Mouse (Mus musculus) midbrain, embryonic 11.5 days (tissue): ENCODE data around the gene Usp7. TPM values are rescaled to one million over a fixed set of nuclear protein-coding genes. Genes with fewer than 3 reads are reported as not detected.
"Not testable (repeated sequence)": the region's sequence is repeated elsewhere in the genome, so short reads cannot be mapped to it uniquely, and the experiment has no call there.

Experiments used
- ATAC-seq: fragments of 200-750 bp; cut with Nextera tagmentation; 2 replicates; pipeline ENCODE4 v1.8.0; 2017; ENCODE audit warnings: moderate TSS enrichment, moderate library complexity; ENCODE audit not compliant: low FRiP score
- DNase-seq: peaks from one replicate; pipeline ENCODE4 v3.0.0; 2015; ENCODE audit warnings: low spot score; ENCODE audit errors: missing footprints
- H3K27ac ChIP-seq: fragments of 300-500 bp; sonication (generic); 2 replicates; pipeline ENCODE4 v1.5.1; 2014; ENCODE audit warnings: low read depth, low read length
- H3K27me3 ChIP-seq: fragments of 300-500 bp; sonication (generic); 2 replicates; pipeline ENCODE4 v1.6.1; 2014; ENCODE audit warnings: mild to moderate bottlenecking, low read length, moderate library complexity, mixed read lengths; ENCODE audit not compliant: control insufficient read depth, insufficient read depth
- H3K36me3 ChIP-seq: fragments of 300-500 bp; sonication (generic); 2 replicates; pipeline ENCODE4 v1.6.1; 2014; ENCODE audit warnings: mild to moderate bottlenecking, low read length, moderate library complexity, mixed read lengths; ENCODE audit not compliant: control insufficient read depth, insufficient read depth
- H3K4me1 ChIP-seq: fragments of 300-500 bp; sonication (generic); 2 replicates; pipeline ENCODE4 v1.6.1; 2014; ENCODE audit warnings: low read length; ENCODE audit not compliant: control insufficient read depth, insufficient read depth
- H3K4me2 ChIP-seq: fragments of 300-500 bp; sonication (generic); 2 replicates; pipeline ENCODE4 v1.6.1; 2014; ENCODE audit warnings: mild to moderate bottlenecking, moderate library complexity
- H3K4me3 ChIP-seq: fragments of 300-500 bp; sonication (generic); 2 replicates; pipeline ENCODE4 v1.5.1; 2014; ENCODE audit warnings: low read depth, low read length
- H3K9ac ChIP-seq: fragments of 300-500 bp; sonication (generic); 2 replicates; pipeline ENCODE4 v1.6.1; 2014; ENCODE audit warnings: low read length
- H3K9me3 ChIP-seq: fragments of 300-500 bp; sonication (generic); 2 replicates; pipeline ENCODE4 v1.6.1; 2016; ENCODE audit warnings: low read length; ENCODE audit not compliant: control insufficient read depth
- WGBS: fragments of 180-500 bp; shearing (Covaris S2); extraction: QIAGEN DNeasy Blood & Tissue Kit; methylation state at CpG from one replicate; pipeline ENCODE4 v1.1.7; 2014; 5-methylcytosine and 5-hydroxymethylcytosine counted together
- polyA plus RNA-seq: library from polyadenylated mRNA; unstranded; fragments of >200 nt; fragmentation: Nextera tagmentation; extraction: Ambion mirVana; gene quantifications from 2 replicates; pipeline ENCODE4 v1.2.1, GENCODE M21; 2014

The Usp7 gene
- polyA plus RNA-seq, 1 experiment from 2014 or later, result 35.7 TPM

DNA sequence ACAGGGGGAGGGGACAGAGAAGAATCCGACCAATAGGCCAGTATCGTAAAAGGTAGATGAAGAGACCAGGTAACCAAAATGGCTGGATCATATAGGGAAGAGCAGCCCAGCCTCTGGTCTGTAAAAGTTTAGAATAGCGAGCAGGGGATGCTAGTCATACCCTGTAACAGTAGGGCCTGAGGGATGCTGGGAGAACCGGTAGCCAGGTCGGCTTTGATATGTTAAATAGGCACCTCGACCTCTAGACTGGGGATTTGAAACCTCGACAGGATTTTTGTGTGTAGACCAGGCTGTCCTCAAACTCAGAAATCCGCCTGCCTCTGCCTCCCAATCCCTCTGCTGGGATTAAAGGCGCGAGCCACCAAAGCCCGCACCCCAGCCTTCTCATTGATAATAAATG is 15.5 kb downstream of the Usp7 start:
- Histone ChIP-seq H3K27ac (no peak overlapping the region), H3K4me3 (no peak overlapping the region), H3K4me2 (no peak overlapping the region), H3K9ac (no peak overlapping the region), H3K4me1 (no peaks in the 10 kb centered on the region), H3K9me3 (no peaks in the 10 kb centered on the region), H3K36me3 (no peaks in the 10 kb centered on the region), H3K27me3 (no peaks in the 10 kb centered on the region)
- no peak for DNase-seq
- ATAC-seq, result no peak
- 89% methylated on average over 11 of the region's 11 CpGs for WGBS

- no peaks in the 10 kb centered on the region for H3K9me3 ChIP-seq
- ATAC-seq (no peak), DNase-seq (no peak)
- H3K4me1 ChIP-seq, result no peaks in the 10 kb centered on the region
- H3K27me3 ChIP-seq, result no peaks in the 10 kb centered on the region
- no peak overlapping the region for H3K4me2 ChIP-seq
- H3K36me3 ChIP-seq, result no peaks in the 10 kb centered on the region
- 49% methylated on average over 4 of the region's 4 CpGs for WGBS
- H3K4me3 ChIP-seq, result no peak overlapping the region
- no peak overlapping the region for H3K9ac ChIP-seq
- H3K27ac ChIP-seq, result no peak overlapping the region
Observed at GRCm38 (mm10) chr16:8771086-8771485, 21.0 kb downstream of the Usp7 start.

GRCm38 (mm10) chr16:8770342-8770741 is 21.8 kb downstream of the Usp7 start:
- H3K9ac ChIP-seq, H3K27ac ChIP-seq, DNase-seq, ATAC-seq, H3K4me1 ChIP-seq, H3K27me3 ChIP-seq, H3K9me3 ChIP-seq, H3K4me2 ChIP-seq, H3K4me3 ChIP-seq, H3K36me3 ChIP-seq: not testable (repeated sequence)
- WGBS, result 52% methylated on average over 8 of the region's 8 CpGs

- Histone ChIP-seq H3K27ac (no peak overlapping the region), H3K36me3 (no peaks in the 10 kb centered on the region), H3K9me3 (no peaks in the 10 kb centered on the region), H3K9ac (no peak overlapping the region), H3K4me1 (no peaks in the 10 kb centered on the region), H3K27me3 (no peaks in the 10 kb centered on the region), H3K4me3 (no peak overlapping the region), H3K4me2 (no peak overlapping the region)
- no peak for ATAC-seq
- DNase-seq, result no peak
- WGBS, result 66% methylated on average over 4 of the region's 4 CpGs
Observed at GRCm38 (mm10) chr16:8769466-8769865, 22.6 kb downstream of the Usp7 start.

GRCm38 (mm10) chr16:8769065-8769464 is 23.0 kb downstream of the Usp7 start:
- Histone ChIP-seq H3K9me3 (no peaks in the 10 kb centered on the region), H3K27me3 (no peaks in the 10 kb centered on the region), H3K27ac (no peak overlapping the region), H3K4me3 (no peak overlapping the region), H3K4me2 (no peak overlapping the region), H3K4me1 (no peaks in the 10 kb centered on the region), H3K9ac (no peak overlapping the region), H3K36me3 (no peaks in the 10 kb centered on the region)
- WGBS, result 12% methylated on average over 10 of the region's 10 CpGs
- DNase-seq, result peak; percentile 92
- peak; percentile 74 for ATAC-seq

GRCm38 (mm10) chr16:8768588-8768987 is 23.5 kb downstream of the Usp7 start:
- Histone ChIP-seq H3K9me3 (no peaks in the 10 kb centered on the region), H3K9ac (no peak overlapping the region), H3K27ac (no peak overlapping the region), H3K36me3 (no peaks in the 10 kb centered on the region), H3K27me3 (no peaks in the 10 kb centered on the region), H3K4me1 (no peaks in the 10 kb centered on the region), H3K4me2 (no peak overlapping the region), H3K4me3 (no peak overlapping the region)
- 80% methylated on average over 4 of the region's 4 CpGs for WGBS
- no peak for DNase-seq
- no peak for ATAC-seq

- WGBS, result 86% methylated on average over 4 of the region's 4 CpGs
- H3K4me3 ChIP-seq, result no peak overlapping the region
- no peak for DNase-seq
- no peaks in the 10 kb centered on the region for H3K4me1 ChIP-seq
- H3K36me3 ChIP-seq, result no peaks in the 10 kb centered on the region
- no peaks in the 10 kb centered on the region for H3K27me3 ChIP-seq
- no peak for ATAC-seq
- H3K27ac ChIP-seq, result no peak overlapping the region
- no peak overlapping the region for H3K9ac ChIP-seq
- no peaks in the 10 kb centered on the region for H3K9me3 ChIP-seq
- H3K4me2 ChIP-seq, result no peak overlapping the region
Observed at GRCm38 (mm10) chr16:8768071-8768470, 24.0 kb downstream of the Usp7 start.

GRCm38 (mm10) chr16:8767133-8768052 is 24.7 kb downstream of the Usp7 start:
- Histone ChIP-seq H3K4me1 (no peaks in the 10 kb centered on the region), H3K27ac (no peak overlapping the region), H3K4me2 (no peak overlapping the region), H3K36me3 (no peaks in the 10 kb centered on the region), H3K9me3 (no peaks in the 10 kb centered on the region), H3K27me3 (no peaks in the 10 kb centered on the region), H3K9ac (no peak overlapping the region), H3K4me3 (no peak overlapping the region)
- ATAC-seq (no peak), DNase-seq (no peak)
- 91% methylated on average over 11 of the region's 11 CpGs for WGBS

DNA sequence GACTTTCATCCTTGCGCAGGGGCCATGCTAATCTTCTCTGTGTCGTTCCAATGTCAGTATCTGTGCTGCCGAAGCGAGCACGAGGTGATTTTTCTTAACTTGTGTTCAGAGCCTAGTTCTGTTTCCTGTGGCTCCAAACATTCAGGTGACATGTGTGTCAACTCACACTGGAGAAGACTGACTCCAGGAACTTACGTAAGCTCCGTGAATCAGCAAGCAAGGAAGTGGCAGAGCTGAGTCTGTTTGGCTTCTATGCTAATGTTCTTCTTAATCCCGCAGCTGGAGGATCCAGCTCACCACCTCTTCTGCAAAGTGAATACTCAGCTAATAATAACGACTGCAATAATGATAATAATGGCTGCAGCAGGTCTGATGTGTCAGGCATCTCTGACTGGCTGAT is 25.9 kb downstream of the Usp7 start:
- no peak overlapping the region for H3K27ac ChIP-seq
- no peaks in the 10 kb centered on the region for H3K4me1 ChIP-seq
- no peaks in the 10 kb centered on the region for H3K9me3 ChIP-seq
- ATAC-seq (no peak), DNase-seq (no peak)
- H3K36me3 ChIP-seq, result no peaks in the 10 kb centered on the region
- no peaks in the 10 kb centered on the region for H3K27me3 ChIP-seq
- H3K4me2 ChIP-seq, result no peak overlapping the region
- 47% methylated on average over 9 of the region's 9 CpGs for WGBS
- H3K9ac ChIP-seq, result no peak overlapping the region
- no peak overlapping the region for H3K4me3 ChIP-seq
